Mouse (Mus musculus): Measurements from ENCODE around the gene Sccpdh.

Gene Sccpdh

GRCm38 (mm10) chr1:179731391-179731790 lies 63.4 kb downstream of the Sccpdh start:
- no peak for DNase-seq (ENCODE audit: low read depth in 1 of 2, low spot score in 2 of 2)

DNA sequence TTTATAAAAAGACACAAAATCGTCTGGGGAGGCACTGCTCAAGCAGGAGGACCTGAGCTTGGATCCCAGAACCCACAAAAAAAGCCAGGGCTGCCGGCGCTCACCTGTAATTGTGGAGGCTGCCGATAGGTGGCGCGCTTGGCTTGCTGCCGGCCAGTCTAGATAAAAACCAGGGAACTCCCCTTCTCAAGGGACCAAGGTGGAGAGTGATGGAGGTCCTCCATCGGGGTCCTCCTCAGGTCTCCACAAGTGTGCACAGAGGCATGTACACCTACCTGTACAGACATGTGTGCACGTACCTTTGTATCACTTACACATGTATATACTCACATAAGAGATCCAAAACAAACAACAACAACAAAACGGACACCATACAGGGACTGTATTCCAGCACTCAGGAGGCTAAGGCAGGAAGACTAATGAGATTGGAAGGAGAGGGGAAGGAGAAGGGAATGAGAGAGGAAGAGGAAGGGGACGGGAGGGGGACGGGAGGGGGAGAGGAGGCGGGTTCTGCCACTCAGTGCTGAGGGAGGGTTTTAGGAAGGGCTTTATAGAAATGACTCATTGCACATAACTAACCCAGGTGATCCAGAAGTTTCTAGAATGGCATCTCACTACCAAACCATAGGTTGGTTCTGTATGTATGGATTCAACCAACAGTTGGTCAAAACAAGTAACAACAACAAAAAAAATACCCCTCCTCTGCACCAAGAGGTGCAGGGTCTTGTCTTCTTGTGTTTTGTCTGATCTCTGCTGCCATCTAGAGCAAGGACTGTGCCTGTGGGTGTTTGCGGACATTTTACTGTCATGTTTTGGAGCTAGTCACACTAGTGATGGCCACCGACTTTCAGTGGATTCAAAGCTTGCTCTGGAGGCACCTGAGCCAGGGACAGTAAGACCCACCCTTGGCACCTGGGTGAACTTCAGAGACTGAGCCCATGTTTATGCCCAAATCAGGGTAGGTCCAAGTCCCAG lies 66.8 kb downstream of the Sccpdh start:
- peak in 1 of 2 experiments; percentile 29 for DNase-seq (ENCODE audit: low read depth in 1 of 2, low spot score in 2 of 2)

DNA sequence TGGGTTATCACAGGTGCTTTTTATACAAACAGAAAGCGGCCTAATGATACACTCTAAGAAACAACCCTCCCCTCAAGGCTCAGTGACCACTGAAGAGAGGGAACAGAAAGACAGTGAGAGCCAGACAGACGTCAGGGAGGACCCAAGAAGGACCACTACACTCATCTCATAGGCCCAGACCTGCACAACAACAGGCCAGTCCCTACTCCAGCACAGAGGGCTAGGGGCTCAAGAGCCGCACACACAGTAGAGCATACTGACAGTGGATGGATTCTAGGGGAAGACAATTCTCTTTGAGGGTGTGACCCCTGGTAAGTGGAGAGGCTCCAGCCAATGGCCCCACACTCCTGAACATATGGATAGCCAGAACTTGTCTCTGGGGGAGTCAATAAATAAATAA lies 68.5 kb downstream of the Sccpdh start:
- no peak for DNase-seq (ENCODE audit: low read depth in 1 of 2, low spot score in 2 of 2)
